In genomic region chr3:138926161-138926560, GRCm38 (mm10) we compare ENCODE assay signal across 19 mouse cellular contexts.
"Had no signal": no experiment of that assay in that cellular context is flagged by ENCODE, and none has a peak within 500 bp of the region (broad histone marks: within the 10 kb centered on the region; RNA-seq: fewer than 3 reads in every experiment).

No protein-coding gene starts in this region.

- H3K4me2 ChIP-seq: lung, embryonic 15.5 days; midbrain, embryonic 12.5 days; neural tube, embryonic 13.5 days; stomach, embryonic 15.5 days had no signal

- H3K9me3 ChIP-seq: lung, embryonic 15.5 days; megakaryocyte, embryonic 14.5 days; midbrain, embryonic 12.5 days; stomach, embryonic 15.5 days had no signal

- H3K36me3 ChIP-seq: stomach, embryonic 15.5 days had no signal

- ATAC-seq: liver, postnatal 0 days; lung, postnatal 0 days; midbrain, embryonic 16.5 days had no signal

- H3K9ac ChIP-seq: liver, postnatal 0 days; lung, embryonic 15.5 days; midbrain, embryonic 12.5 days; neural tube, embryonic 13.5 days; stomach, embryonic 15.5 days had no signal

- H3K27ac ChIP-seq: lung, embryonic 15.5 days; macrophage; midbrain, embryonic 12.5 days; neural tube, embryonic 13.5 days; stomach, embryonic 15.5 days; stomach, postnatal 0 days had no signal

- H3K4me1 ChIP-seq: lung, embryonic 15.5 days; midbrain, embryonic 12.5 days; neural tube, embryonic 13.5 days; stomach, embryonic 15.5 days had no signal

- DNase-seq: liver, postnatal 0 days; lung, adult 2 months; lung, postnatal 14 days; lung, postnatal 36 days; midbrain, embryonic 14.5 days; right cerebral cortex, postnatal 14 days; thymus, adult 2 months; thymus, postnatal 25 days; thymus, postnatal 4 days had no signal

- H3K4me3 ChIP-seq: lung, embryonic 15.5 days; megakaryocyte, embryonic 14.5 days; midbrain, embryonic 12.5 days; myocyte; neural tube, embryonic 13.5 days; stomach, embryonic 15.5 days had no signal

- H3K27me3 ChIP-seq: lung, embryonic 15.5 days; megakaryocyte, embryonic 14.5 days; midbrain, embryonic 12.5 days; neural tube, embryonic 13.5 days; stomach, embryonic 15.5 days had no signal
